Mouse (Mus musculus) small intestine, adult 2 months (tissue): ENCODE data around the gene Dcun1d5.

Experiments used
- CTCF ChIP-seq: fragments of 200-500 bp; IDR thresholded peaks from 2 replicates; pipeline ENCODE4 v1.5.1; 2012; ENCODE audit warnings: low read depth, mild to moderate bottlenecking, control low read depth, inconsistent platforms, low read length, moderate library complexity, mixed read lengths; ENCODE audit not compliant: insufficient replicate concordance, insufficient read length; ENCODE audit errors: extremely low read depth
- POLR2A ChIP-seq: fragments of 200-500 bp; IDR thresholded peaks from 2 replicates; pipeline ENCODE4 v1.6.1; 2012; ENCODE audit warnings: low read depth, mild to moderate bottlenecking, control low read depth, inconsistent platforms, low read length, moderate library complexity

GRCm38 (mm10) chr9:7160688-7161087, 23.6 kb upstream of the Dcun1d5 start:
- TF ChIP-seq CTCF: no peak
- no peak for TF ChIP-seq POLR2A
